In genomic region chr7:3345301-3345700, GRCm38 (mm10) we compare ENCODE assay signal across 37 mouse cellular contexts. TPM values are rescaled to one million over a fixed set of nuclear protein-coding genes. Genes with fewer than 3 reads are reported as not detected.
"Had no signal": no experiment of that assay in that cellular context is flagged by ENCODE, and none has a peak within 500 bp of the region (broad histone marks: within the 10 kb centered on the region; RNA-seq: fewer than 3 reads in every experiment).

No protein-coding gene starts in this region.

- H3K9ac ChIP-seq: heart, embryonic 12.5 days; heart, embryonic 13.5 days; heart, embryonic 15.5 days; hindbrain, embryonic 12.5 days; hindbrain, embryonic 13.5 days; hindbrain, embryonic 14.5 days; hindbrain, embryonic 15.5 days; intestine, embryonic 15.5 days; kidney, embryonic 15.5 days had no signal

- DNase-seq: heart, postnatal 10 days; heart, postnatal 36 days; heart, postnatal 4 days; kidney, adult 11 months; kidney, adult 18-20 months; kidney, adult 2 months; kidney, adult 8-10 months; kidney, adult 9 months; kidney, postnatal 10 days; kidney, postnatal 14 days; kidney, postnatal 25 days; kidney, postnatal 36 days; kidney, postnatal 4 days; layer of hippocampus, adult 9-11 months; layer of hippocampus, postnatal 36 days had no signal

- H3K36me3 ChIP-seq: heart, embryonic 10.5 days; heart, embryonic 12.5 days; heart, embryonic 15.5 days; intestine, embryonic 15.5 days had no signal

- H3K27me3 ChIP-seq: heart, embryonic 12.5 days; heart, embryonic 13.5 days; heart, embryonic 15.5 days; hindbrain, embryonic 12.5 days; hindbrain, embryonic 13.5 days; hindbrain, embryonic 15.5 days; intestine, embryonic 15.5 days; kidney, embryonic 15.5 days had no signal

- H3K9me3 ChIP-seq: heart, embryonic 10.5 days; heart, embryonic 12.5 days; heart, embryonic 13.5 days; heart, embryonic 15.5 days; hindbrain, embryonic 10.5 days; hindbrain, embryonic 12.5 days; hindbrain, embryonic 13.5 days; hindbrain, embryonic 15.5 days; intestine, embryonic 15.5 days; kidney, embryonic 15.5 days had no signal

- H3K4me3 ChIP-seq: heart, embryonic 10.5 days; heart, embryonic 12.5 days; heart, embryonic 13.5 days; heart, embryonic 15.5 days; hindbrain, embryonic 10.5 days; hindbrain, embryonic 12.5 days; hindbrain, embryonic 13.5 days; hindbrain, embryonic 15.5 days; intestine, embryonic 15.5 days; kidney, embryonic 15.5 days; layer of hippocampus, adult 2 months had no signal

- H3K4me2 ChIP-seq: heart, embryonic 11.5 days; heart, embryonic 12.5 days; heart, embryonic 13.5 days; heart, embryonic 15.5 days; hindbrain, embryonic 12.5 days; hindbrain, embryonic 13.5 days; hindbrain, embryonic 14.5 days; hindbrain, embryonic 15.5 days; intestine, embryonic 15.5 days; kidney, embryonic 15.5 days had no signal

- H3K27ac ChIP-seq: heart, embryonic 10.5 days; heart, embryonic 13.5 days; heart, embryonic 15.5 days; hindbrain, embryonic 10.5 days; hindbrain, embryonic 12.5 days; hindbrain, embryonic 13.5 days; hindbrain, embryonic 14.5 days; hindbrain, embryonic 15.5 days; hindbrain, postnatal 0 days; intestine, embryonic 15.5 days; kidney, embryonic 15.5 days; kidney, postnatal 0 days; layer of hippocampus, adult 2 months had no signal

- H3K4me1 ChIP-seq: heart, embryonic 10.5 days; heart, embryonic 12.5 days; heart, embryonic 13.5 days; heart, embryonic 15.5 days; hindbrain, embryonic 12.5 days; hindbrain, embryonic 15.5 days; intestine, embryonic 15.5 days; kidney, embryonic 15.5 days had no signal

- ATAC-seq: hindbrain, embryonic 16.5 days; hindbrain, postnatal 0 days; inflammation-experienced regulatory T-cells, adult 6 months; intestine, embryonic 15.5 days; intestine, embryonic 16.5 days; intestine, postnatal 0 days had no signal

RNA-seq across cellular contexts. Expression of gene Cacng7, which starts 12.5 kb away (rescaled TPM):
- total RNA-seq: hematopoietic stem cell, adult 5-6 weeks had no signal
- polyA plus RNA-seq: inflammation-experienced regulatory T-cells, adult 6 months had no signal

RNA-seq across cellular contexts. Expression of gene Cacng8, which starts 45.2 kb away (rescaled TPM):
- total RNA-seq: heart, postnatal 10 days; heart, postnatal 25 days; heart, postnatal 36 days; hematopoietic stem cell, adult 5-6 weeks had no signal
- polyA plus RNA-seq: heart, postnatal 0 days; inflammation-experienced regulatory T-cells, adult 6 months had no signal

RNA-seq across cellular contexts. Expression of gene Prkcg, which starts 56.3 kb away (rescaled TPM):
- total RNA-seq: hematopoietic stem cell, adult 5-6 weeks had no signal
